Mouse (Mus musculus) G1E-ER4 (cell line): ENCODE results near the gene Map1lc3a. TPM values are rescaled to one million over a fixed set of nuclear protein-coding genes. Genes with fewer than 3 reads are reported as not detected.

Experiments
- GATA1 ChIP-seq: IDR thresholded peaks from one replicate; pipeline ENCODE4 v1.8.0; 2012; ENCODE audit warnings: low read length, inconsistent platforms
- polyA plus RNA-seq: library from polyadenylated mRNA; stranded (reverse); fragments of >175 nt; gene quantifications from 2 replicates; pipeline ENCODE4 v1.2.3, GENCODE M21; 2012

Map1lc3a gene
- polyA plus RNA-seq, result 11.9 and 13.8 TPM in 2 replicates

DNA sequence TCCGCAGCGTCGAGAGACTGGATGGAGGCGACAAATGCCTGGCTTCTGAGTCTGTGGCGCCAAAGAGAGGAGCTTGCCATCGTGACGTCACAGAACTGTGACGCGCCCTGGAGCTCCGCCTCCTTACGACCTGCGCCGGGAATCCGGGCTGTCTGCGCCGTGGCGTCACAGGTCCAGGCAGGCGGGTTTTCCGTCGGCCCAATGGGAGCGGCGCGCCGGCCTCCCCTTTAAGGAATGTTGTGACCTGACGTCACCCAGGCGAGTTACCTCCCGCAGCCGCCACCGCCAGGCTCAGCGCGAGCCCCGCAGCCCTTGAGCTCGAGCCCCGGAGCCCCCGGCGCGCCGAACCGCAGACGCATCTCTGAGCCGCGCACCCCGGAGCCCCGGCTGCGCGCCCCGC is at the start of gene Map1lc3a:
Map1lc3a (plus strand) TSS at position 103 of the 400 bp plus-strand sequence.
- TF ChIP-seq GATA1, result no peak

DNA sequence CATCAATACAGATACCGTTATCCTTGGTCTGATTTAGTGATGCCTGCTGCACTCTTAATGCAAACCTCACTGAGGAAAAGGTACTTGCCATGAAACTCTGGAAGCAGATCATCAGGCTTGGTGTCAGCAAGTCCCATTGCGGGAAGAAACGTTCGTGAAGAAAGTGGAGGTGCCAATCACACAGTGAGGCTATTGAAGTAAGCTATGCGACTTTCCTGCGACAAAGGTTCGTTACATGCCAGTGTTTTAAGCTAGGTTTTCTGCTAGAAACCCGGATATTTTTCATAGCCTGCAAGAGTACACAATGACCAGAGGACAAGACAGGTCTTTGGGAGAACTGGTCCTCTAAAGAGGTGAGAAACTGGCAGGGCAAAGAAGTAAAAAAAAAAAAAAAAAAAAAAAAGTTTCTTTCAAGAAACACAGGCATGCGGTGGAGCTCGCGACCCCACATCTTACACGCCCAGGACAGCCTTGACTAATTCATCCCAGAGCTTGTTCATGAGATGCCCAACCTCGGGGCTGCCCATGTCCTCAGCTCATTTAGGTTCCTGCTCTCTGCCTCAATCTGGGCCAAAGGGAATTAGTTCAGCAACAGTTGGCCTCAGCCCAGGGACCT is 40.2 kb upstream of the Map1lc3a start:
- TF ChIP-seq GATA1, result no peak

- no peak for TF ChIP-seq GATA1
Measured at GRCm38 (mm10) chr2:155236362-155236992, 39.6 kb upstream of the Map1lc3a start, which contains the start of gene Dynlrb1. TSS of gene Dynlrb1 (plus strand) at chr2:155236533.

DNA sequence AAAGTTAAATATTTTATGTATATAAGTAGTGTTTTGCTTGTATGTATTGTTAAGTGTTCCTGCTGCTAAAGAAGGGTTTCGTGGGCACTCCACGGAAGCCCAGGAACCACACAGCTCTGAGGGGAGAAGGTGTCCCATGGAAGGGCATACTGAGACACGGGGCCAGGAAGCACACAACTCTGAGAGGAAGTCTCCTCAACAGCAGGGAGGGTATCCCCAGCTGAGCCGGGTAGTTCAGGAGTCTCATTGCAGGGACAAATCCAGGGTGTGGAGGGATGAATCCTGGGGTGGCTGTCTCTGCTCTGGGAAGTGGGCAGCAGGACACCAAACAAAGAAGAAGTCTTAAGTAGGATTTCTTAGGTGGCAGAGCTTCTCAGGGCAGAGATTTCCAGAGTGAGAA is 38.8 kb upstream of the Map1lc3a start:
- TF ChIP-seq GATA1, result no peak

DNA sequence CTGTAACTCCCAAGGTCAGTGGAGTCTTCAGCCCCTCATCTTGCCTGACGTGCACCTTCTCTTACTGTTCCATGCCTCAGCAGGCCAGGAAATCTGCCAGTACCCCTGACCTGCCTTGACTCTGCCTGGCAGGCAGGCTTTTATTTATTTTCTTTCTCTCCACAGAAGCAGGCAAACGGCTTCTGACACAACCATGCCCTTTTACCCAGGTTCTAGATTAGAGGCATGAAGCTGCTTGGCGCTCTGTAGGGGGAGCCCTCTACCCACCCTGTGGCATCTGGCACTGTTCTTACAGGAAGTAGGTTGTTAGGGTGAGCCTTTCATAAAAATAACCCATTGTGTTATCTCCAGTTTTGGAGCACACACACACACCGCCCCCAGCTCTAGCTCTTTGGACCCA is 35.2 kb upstream of the Map1lc3a start:
- TF ChIP-seq GATA1, result no peak

- no peak for TF ChIP-seq GATA1
Measured at GRCm38 (mm10) chr2:155242296-155242855, 33.7 kb upstream of the Map1lc3a start.

DNA sequence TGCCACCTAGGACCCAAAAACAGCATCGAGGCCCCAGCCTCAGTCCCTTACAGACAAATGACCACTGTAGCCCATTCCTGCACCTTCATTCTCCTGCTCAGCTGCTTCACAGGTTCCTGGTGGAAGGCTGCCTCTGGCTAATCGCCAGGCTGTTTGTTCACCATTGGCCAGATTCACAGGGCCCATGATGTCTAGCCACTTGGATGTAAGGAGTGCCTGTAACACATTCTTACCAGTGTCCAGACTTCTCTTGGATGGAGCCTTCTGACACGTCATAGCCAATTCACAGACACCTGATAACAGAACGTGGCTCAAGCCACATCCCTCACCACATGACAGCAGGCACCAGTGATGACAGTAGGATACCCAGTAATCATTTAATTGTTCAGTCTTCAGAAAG is 29.9 kb upstream of the Map1lc3a start:
- TF ChIP-seq GATA1, result no peak

- no peak for TF ChIP-seq GATA1
Measured at GRCm38 (mm10) chr2:155248206-155248605, 27.9 kb upstream of the Map1lc3a start.

- TF ChIP-seq GATA1, result no peak
Measured at GRCm38 (mm10) chr2:155248718-155249117, 27.4 kb upstream of the Map1lc3a start.

DNA sequence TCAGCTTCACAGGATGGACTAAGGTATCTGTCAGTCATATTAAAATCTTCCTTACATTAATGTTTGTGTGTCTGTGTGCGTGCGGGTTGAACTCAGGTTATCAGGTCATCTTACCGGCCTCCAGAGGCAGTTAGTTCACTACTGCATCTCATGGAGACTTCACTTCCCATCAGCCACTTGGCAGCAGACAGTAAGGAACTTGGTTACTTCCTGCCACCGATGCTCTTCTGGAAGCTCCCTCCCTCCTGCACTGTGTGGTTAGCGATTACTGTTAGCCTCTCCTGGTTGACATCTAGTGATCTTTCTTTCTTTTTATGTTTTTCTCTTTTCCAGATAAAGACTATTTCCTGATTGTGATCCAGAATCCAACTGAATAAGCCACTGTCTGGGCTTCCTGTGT is 26.5 kb upstream of the Map1lc3a start:
- TF ChIP-seq GATA1, result no peak

- TF ChIP-seq GATA1, result no peak
Measured at GRCm38 (mm10) chr2:155265526-155265925, 10.6 kb upstream of the Map1lc3a start.

DNA sequence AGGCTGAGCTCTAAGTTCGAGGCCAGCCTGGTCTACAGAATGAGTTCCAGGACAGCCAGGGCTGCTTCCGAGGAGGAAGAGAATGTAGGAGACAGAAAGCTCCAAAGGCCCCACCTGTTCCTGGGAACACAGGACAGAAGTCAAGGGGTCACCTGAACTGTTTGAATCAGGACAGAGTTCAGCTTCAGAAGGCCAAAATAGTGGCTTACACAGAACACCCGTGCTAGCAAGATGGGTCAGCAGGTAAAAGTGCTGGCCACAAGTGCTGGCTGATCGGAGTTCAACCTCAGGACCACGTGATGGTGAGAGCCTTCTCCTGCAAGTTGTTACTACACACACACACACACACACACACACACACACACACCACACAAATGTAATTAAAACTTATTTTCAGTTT is 9.2 kb upstream of the Map1lc3a start:
- TF ChIP-seq GATA1, result no peak

DNA sequence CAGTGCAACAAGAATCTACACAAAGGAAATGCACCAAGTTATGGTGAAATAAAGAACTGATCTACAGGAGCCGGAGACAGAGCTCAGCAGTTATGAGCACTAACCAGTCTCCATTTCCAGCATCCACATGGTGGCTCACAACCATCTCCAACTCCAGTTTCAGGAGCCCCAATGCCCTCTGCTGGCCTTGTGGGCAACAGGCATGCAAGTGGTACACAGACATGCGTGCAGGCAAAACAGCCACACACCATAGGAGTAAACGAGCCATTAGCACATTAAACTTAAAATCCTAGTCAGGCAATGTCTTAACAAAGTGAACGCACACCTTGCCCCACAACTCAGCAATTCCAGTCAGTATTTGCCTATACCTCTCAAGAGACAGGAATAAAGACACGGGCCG is 4.1 kb upstream of the Map1lc3a start:
- no peak for TF ChIP-seq GATA1

GRCm38 (mm10) chr2:155272396-155273170 is 3.5 kb upstream of the Map1lc3a start:
- TF ChIP-seq GATA1, result no peak

DNA sequence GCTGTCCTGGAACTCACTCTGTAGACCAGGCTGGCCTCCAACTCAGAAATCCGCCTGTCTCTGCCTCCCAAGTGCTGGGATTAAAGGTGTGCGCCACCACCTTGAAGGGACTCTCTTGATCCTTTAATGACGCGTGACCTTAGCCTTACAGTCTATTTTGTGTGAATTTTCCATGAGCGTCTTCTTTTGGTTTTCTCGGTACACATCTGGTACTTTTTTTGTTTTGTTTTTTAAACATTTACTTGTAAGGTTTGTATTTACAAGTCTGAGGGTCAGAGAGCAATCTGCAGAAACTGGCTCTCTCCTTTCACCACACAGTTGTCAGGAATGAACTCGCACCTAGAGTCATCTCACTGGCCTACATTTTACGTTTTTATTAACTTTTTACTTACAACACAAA is 2.5 kb upstream of the Map1lc3a start:
- no peak for TF ChIP-seq GATA1

- no peak for TF ChIP-seq GATA1
Measured at GRCm38 (mm10) chr2:155276621-155277175, 601 bp downstream of the Map1lc3a start.
